Mouse (Mus musculus) neural tube, embryonic 13.5 days (tissue): ENCODE results near the gene Rxfp4. TPM values are rescaled to one million over a fixed set of nuclear protein-coding genes. Genes with fewer than 3 reads are reported as not detected.

ENCODE experiments used
- ATAC-seq: fragments of 200-750 bp; cut with Nextera tagmentation; 2 replicates; pipeline ENCODE4 v1.8.0; 2017; ENCODE audit warnings: low read depth, mild to moderate bottlenecking, moderate TSS enrichment, moderate library complexity
- H3K27ac ChIP-seq: fragments of 300-500 bp; sonication (generic); replicated peaks from 2 replicates; pipeline ENCODE4 v1.5.1; 2015; ENCODE audit warnings: moderate library complexity, mild to moderate bottlenecking, inconsistent platforms
- H3K27me3 ChIP-seq: fragments of 300-500 bp; sonication (generic); 2 replicates; pipeline ENCODE4 v1.6.1; 2015; ENCODE audit warnings: mild to moderate bottlenecking, inconsistent platforms
- H3K36me3 ChIP-seq: fragments of 300-500 bp; sonication (generic); 2 replicates; pipeline ENCODE4 v1.6.1; 2015; ENCODE audit warnings: mild to moderate bottlenecking, inconsistent platforms
- H3K4me1 ChIP-seq: fragments of 300-500 bp; sonication (generic); replicated peaks from 2 replicates; pipeline ENCODE4 v1.6.1; 2015; ENCODE audit warnings: inconsistent platforms
- H3K4me2 ChIP-seq: fragments of 300-500 bp; sonication (generic); 2 replicates; pipeline ENCODE4 v1.6.1; 2015; ENCODE audit warnings: inconsistent platforms, mild to moderate bottlenecking, moderate library complexity
- H3K4me3 ChIP-seq: fragments of 300-500 bp; sonication (generic); 2 replicates; pipeline ENCODE4 v1.5.1; 2015; ENCODE audit warnings: mild to moderate bottlenecking, inconsistent platforms
- H3K9ac ChIP-seq: fragments of 300-500 bp; sonication (generic); 2 replicates; pipeline ENCODE4 v1.6.1; 2015; ENCODE audit warnings: moderate library complexity, mild to moderate bottlenecking, inconsistent platforms
- H3K9me3 ChIP-seq: fragments of 300-500 bp; sonication (generic); 2 replicates; pipeline ENCODE4 v1.6.1; 2016; ENCODE audit warnings: inconsistent platforms
- WGBS: fragments of 180-500 bp; shearing (Covaris S2); methylation state at CpG from one replicate; pipeline ENCODE4 v1.1.7; 2015; 5-methylcytosine and 5-hydroxymethylcytosine counted together
- polyA plus RNA-seq: library from polyadenylated mRNA; unstranded; fragments of >200 nt; fragmentation: Nextera tagmentation; extraction: Ambion mirVana; gene quantifications from 2 replicates; pipeline ENCODE4 v1.2.1, GENCODE M21; 2015

The Rxfp4 gene
- polyA plus RNA-seq, 1 experiment from 2014 or later, result not detected

DNA sequence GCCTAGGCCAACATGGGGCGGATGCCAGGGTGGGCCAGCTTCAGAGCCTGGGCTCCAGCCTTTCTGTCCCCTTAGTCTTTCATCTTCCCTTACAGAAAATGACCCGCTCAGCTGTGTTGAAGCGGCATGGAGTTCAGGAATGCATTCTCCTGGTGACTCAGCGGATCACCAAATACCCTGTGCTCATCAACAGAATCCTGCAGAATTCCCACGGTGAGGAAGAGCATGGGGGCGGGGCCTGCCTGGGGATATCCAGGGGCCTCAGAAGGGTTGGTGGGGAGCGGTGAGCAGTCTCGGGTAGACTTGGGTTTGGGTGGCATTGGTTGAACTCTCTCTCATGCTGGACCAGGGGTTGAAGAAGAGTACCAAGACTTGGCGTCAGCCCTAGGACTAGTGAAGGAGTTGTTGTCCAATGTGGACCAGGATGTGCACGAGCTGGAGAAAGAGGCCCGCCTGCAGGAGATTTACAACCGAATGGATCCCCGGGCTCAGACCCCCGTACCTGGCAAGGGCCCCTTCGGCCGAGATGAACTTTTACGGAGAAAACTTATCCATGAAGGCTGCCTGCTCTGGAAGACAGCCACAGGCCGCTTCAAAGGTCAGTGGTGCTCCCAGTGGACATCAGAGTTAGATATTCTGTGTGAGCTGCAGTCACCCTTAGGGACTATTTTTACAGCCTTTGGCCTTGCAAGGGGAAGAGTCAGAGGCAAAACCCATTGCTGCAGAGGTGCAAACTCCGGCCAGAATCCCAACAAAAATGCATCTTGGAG is 17.3 kb downstream of the Rxfp4 start:
- Histone ChIP-seq H3K9ac (no peak overlapping the region), H3K4me1 (0 out of 2 replicates have a peak, but pooled peaks cover 13% of the 10 kb centered on the region), H3K4me3 (no peak overlapping the region), H3K4me2 (no peak overlapping the region), H3K36me3 (peaks cover 99% of the 10 kb centered on the region), H3K27me3 (no peaks in the 10 kb centered on the region), H3K9me3 (no peaks in the 10 kb centered on the region), H3K27ac (no peak overlapping the region)
- WGBS, result 90% methylated on average over 19 of the region's 19 CpGs
- no peak for ATAC-seq

DNA sequence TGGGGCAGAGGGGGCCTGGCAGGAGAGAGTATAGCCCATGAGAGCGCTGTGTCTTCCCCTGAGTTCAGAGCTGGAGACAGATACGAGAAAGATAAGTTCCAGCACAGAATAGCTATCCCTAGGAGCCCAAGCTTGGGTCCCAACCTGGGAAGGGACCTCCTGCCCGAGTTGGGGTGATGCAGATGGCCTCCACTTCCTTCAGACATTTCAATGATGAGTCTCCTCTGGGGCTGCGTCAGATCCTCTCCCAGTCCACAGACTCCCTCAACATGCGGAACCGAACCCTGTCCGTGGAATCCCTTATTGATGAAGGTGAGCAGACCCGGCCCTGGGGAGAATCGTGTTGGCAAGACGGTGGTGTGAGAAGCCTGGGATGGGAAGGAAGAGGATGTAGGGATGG is 19.9 kb downstream of the Rxfp4 start:
- no peak for ATAC-seq
- no peaks in the 10 kb centered on the region for H3K27me3 ChIP-seq
- 92% methylated on average over 10 of the region's 10 CpGs for WGBS
- no peak overlapping the region for H3K9ac ChIP-seq
- peaks cover 99% of the 10 kb centered on the region for H3K36me3 ChIP-seq
- H3K27ac ChIP-seq, result no peak overlapping the region
- no peak overlapping the region for H3K4me3 ChIP-seq
- no peak overlapping the region for H3K4me2 ChIP-seq
- H3K9me3 ChIP-seq, result no peaks in the 10 kb centered on the region
- peaks cover 39% of the 10 kb centered on the region for H3K4me1 ChIP-seq

DNA sequence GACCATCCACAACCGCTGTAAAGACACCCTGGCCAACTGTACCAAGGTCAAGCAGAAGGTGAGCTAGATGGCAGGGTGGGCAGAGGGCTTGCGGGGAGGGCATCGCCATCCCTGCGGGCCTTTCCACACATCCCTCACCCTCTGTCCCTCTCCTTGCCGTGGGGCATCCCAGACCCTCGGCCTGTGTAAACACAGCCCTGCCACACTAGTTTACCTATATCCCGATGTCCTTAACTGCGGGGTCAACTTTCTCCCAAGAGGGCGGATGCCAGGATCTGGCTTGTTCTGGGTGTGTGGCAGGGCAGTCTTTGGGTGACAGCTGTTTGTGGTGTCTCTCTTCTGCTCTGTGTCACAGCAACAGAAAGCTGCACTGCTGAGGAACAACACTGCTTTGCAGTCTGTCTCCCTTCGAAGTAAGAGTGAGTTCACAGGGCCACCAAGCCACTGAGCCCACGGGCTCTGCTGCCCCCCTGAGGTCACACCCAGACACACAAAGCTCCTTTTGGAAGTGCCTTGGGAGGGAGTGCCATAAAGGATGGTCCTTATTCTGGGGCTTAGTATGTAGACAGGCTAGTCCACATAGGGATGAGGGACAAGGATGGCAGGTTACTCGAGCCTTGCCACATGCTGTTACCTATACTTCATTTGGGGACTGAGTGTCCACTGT is 20.9 kb downstream of the Rxfp4 start:
- 82% methylated on average over 12 of the region's 12 CpGs for WGBS
- no peak overlapping the region for H3K4me3 ChIP-seq
- no peak overlapping the region for H3K4me2 ChIP-seq
- ATAC-seq, result no peak
- H3K27ac ChIP-seq, result no peak overlapping the region
- no peaks in the 10 kb centered on the region for H3K9me3 ChIP-seq
- peaks cover 89% of the 10 kb centered on the region for H3K36me3 ChIP-seq
- no peak overlapping the region for H3K9ac ChIP-seq
- no peaks in the 10 kb centered on the region for H3K27me3 ChIP-seq
- peaks cover 47% of the 10 kb centered on the region for H3K4me1 ChIP-seq

DNA sequence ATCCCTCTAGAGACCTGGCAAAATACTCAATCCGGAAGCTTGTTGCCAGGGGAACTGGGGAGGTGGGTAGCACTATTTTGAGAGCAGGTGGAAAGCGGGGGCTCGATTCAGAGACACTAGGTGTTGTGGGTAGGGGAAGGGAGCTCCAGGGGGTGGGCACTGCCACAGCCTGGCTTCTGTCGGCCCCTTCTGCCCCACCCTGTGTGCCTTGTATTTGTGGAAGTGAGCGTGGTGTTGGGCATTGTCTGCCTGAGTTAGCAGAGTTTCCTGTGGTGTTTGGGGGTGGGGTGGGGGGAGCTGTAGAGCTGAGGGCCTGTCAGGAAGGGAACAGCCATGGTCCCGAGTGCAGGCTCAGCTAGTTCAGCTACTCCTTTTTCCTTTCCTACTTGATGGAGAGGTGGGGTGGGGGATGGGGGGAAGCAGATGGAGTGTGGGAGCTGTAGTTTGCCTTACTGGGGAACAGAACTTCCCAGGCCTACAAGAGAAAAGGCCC is 22.0 kb downstream of the Rxfp4 start:
- no peak overlapping the region for H3K4me3 ChIP-seq
- H3K27me3 ChIP-seq, result no peaks in the 10 kb centered on the region
- WGBS, result 68% methylated on average over 6 of the region's 6 CpGs
- H3K9me3 ChIP-seq, result no peaks in the 10 kb centered on the region
- peaks cover 59% of the 10 kb centered on the region for H3K4me1 ChIP-seq
- H3K27ac ChIP-seq, result peak overlapping the region; percentile 13; the same call in 1 of the 2 replicates
- H3K4me2 ChIP-seq, result no peak overlapping the region
- H3K9ac ChIP-seq, result no peak overlapping the region
- peak; percentile 14; the same call in 1 of the 2 replicates for ATAC-seq
- H3K36me3 ChIP-seq, result peaks cover 86% of the 10 kb centered on the region

DNA sequence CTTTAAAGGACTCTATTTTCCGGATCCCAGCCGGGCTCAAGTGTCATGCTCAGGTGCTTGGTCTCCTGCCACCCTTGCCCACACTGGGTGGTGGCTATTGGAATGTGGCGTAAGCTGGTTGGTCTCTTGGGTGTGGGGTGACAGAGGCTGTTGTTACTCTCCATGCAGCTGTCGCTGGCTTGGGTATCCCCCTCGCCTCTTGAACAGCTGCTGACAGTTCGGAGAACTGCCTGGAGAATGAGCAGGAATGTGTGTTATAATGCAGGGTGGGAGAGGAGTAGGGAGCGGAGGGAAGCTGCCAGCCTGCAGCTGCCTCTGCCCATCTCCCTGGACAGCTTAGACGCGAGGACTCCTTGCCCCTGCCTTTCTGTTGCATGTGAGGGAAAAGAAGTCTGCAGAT is 22.9 kb downstream of the Rxfp4 start:
- ATAC-seq, result no peak
- peaks cover 68% of the 10 kb centered on the region for H3K4me1 ChIP-seq
- H3K27ac ChIP-seq, result no peak overlapping the region; the same call in 1 of the 2 replicates
- H3K9me3 ChIP-seq, result no peaks in the 10 kb centered on the region
- no peak overlapping the region for H3K4me2 ChIP-seq
- H3K36me3 ChIP-seq, result peaks cover 82% of the 10 kb centered on the region
- no peak overlapping the region for H3K4me3 ChIP-seq
- no peaks in the 10 kb centered on the region for H3K27me3 ChIP-seq
- 72% methylated on average over 9 of the region's 9 CpGs for WGBS
- no peak overlapping the region for H3K9ac ChIP-seq

DNA sequence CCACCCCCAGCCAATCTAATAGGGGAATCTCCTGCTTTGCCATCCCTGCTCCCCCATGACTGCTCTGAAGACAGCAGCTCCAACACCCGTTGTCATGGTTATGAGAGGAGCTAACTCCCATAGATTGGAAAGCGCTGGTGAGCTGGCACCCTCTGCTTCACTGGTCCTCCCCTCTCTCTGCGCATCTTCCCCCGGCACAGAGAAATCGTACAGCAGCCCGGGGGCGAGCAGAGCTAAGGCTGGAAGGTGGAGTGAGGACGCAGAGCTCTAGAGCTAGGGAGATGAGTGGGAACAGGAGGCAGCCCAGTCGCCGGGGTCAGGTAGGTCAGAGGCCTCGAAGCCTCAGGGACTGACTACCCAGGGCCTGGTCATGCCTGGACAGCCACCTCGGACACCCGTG is 23.7 kb downstream of the Rxfp4 start:
- WGBS, result 79% methylated on average over 13 of the region's 13 CpGs
- Histone ChIP-seq H3K36me3 (peaks cover 74% of the 10 kb centered on the region), H3K4me3 (no peak overlapping the region), H3K27me3 (no peaks in the 10 kb centered on the region), H3K27ac (0 out of 2 replicates have a peak overlapping the region, but pooled peaks have one; percentile 28), H3K4me1 (peaks cover 75% of the 10 kb centered on the region), H3K9me3 (no peaks in the 10 kb centered on the region), H3K4me2 (no peak overlapping the region), H3K9ac (0 out of 2 replicates have a peak overlapping the region, but pooled peaks have one; percentile 17)
- ATAC-seq, result no peak

DNA sequence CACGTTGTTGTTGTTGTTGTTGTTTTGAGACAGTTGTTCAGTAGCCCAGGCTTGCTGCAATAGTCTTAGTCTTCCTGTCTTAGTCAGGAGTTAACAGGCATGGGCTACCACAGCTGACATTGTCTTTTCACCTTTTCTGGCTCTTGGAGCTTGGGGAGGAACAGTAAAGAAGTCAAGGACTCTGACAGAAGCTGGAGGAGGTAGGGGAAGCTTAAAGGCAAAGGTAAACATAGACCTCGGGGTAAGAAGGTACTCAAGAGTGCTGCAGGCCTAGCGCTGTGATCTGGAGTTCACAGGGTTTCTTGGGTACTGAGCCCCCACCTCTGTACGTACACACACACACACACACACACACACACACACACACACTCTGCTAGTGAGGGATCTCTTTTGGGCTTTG is 24.2 kb downstream of the Rxfp4 start:
- no peaks in the 10 kb centered on the region for H3K9me3 ChIP-seq
- H3K27me3 ChIP-seq, result no peaks in the 10 kb centered on the region
- H3K4me2 ChIP-seq, result no peak overlapping the region
- no peak overlapping the region for H3K9ac ChIP-seq
- H3K4me1 ChIP-seq, result peaks cover 80% of the 10 kb centered on the region
- H3K27ac ChIP-seq, result no peak overlapping the region
- 88% methylated on average over 4 of the region's 4 CpGs for WGBS
- no peak for ATAC-seq
- H3K4me3 ChIP-seq, result no peak overlapping the region
- H3K36me3 ChIP-seq, result peaks cover 69% of the 10 kb centered on the region

DNA sequence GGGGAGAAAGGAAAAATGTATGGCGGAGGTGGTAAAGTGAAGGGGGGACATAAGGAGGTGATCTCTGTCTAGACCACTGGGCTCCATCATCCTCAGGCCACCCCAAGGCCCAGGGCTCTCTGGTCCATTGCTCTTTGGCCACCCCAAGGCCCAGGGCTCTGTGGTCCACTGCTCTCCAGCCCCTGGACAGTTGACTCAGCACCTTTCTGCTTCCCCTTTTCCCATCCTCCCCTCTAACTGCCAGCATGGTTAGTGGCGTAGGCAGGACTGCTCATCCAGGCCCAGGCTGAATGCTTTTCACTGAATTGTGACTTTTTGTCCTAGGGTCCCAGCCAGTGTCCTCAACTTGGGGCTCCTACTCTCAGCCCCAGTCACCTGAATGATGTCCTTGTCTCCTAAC is 25.4 kb downstream of the Rxfp4 start:
- 0 out of 2 replicates have a peak overlapping the region, but pooled peaks have one; percentile 49 for H3K9ac ChIP-seq
- no peaks in the 10 kb centered on the region for H3K9me3 ChIP-seq
- 0 out of 2 replicates have a peak overlapping the region, but pooled peaks have one; percentile 18 for H3K27ac ChIP-seq
- H3K4me2 ChIP-seq, result no peak overlapping the region
- 91% methylated on average over 2 of the region's 2 CpGs for WGBS
- ATAC-seq, result no peak
- peaks cover 84% of the 10 kb centered on the region for H3K4me1 ChIP-seq
- peaks cover 57% of the 10 kb centered on the region for H3K36me3 ChIP-seq
- H3K27me3 ChIP-seq, result no peaks in the 10 kb centered on the region
- no peak overlapping the region for H3K4me3 ChIP-seq

DNA sequence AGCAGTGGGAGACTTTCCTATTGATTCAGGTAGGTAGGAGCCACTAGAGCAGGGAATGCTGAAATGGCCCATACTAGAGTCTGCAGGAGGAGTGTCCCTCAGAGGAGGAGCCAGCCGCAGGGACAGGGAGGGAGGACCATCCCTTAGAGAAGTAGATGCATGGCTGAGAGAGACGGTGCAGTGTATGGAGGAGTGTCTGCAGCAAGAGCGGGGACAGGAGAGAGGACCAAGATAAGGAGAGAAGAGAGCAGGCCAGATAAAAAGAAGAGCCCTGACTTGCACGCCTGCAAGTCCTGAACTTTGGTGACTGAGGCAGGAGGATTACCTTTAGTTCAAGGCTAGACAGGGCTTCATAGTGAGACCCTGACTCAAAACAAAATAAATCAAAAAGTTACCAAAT is 25.8 kb downstream of the Rxfp4 start:
- H3K27me3 ChIP-seq, result no peaks in the 10 kb centered on the region
- peaks cover 53% of the 10 kb centered on the region for H3K36me3 ChIP-seq
- 0 out of 2 replicates have a peak overlapping the region, but pooled peaks have one; percentile 98 for H3K9ac ChIP-seq
- no peaks in the 10 kb centered on the region for H3K9me3 ChIP-seq
- 0 out of 2 replicates have a peak overlapping the region, but pooled peaks have one; percentile 1 for H3K4me3 ChIP-seq
- 61% methylated on average over 4 of the region's 4 CpGs for WGBS
- no peak overlapping the region for H3K27ac ChIP-seq
- peaks cover 83% of the 10 kb centered on the region for H3K4me1 ChIP-seq
- no peak for ATAC-seq
- H3K4me2 ChIP-seq, result 0 out of 2 replicates have a peak overlapping the region, but pooled peaks have one; percentile 1

DNA sequence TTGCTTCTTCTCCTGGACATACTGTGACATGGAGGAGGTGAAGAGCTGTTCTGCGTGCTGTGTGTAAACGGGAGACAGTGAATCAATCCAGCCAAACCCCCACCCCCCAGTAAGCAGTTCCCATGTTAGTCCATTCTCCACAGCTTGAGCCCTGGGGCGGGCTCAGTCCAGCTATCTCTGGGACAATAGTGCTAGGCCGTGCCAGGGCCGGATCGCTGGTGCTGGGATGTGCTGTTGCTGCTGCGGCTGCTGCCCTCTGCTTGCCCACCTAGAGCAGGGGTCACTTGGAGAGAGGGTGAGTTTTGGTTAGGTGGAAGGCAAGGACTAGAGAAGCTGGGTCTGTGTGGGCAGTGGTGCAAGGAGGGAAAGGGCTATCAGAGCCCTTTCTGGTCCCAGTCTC is 26.6 kb downstream of the Rxfp4 start:
- H3K27me3 ChIP-seq, result no peaks in the 10 kb centered on the region
- peak overlapping the region; percentile 89 for H3K4me3 ChIP-seq
- H3K9ac ChIP-seq, result peak overlapping the region; percentile 98
- H3K9me3 ChIP-seq, result no peaks in the 10 kb centered on the region
- H3K4me1 ChIP-seq, result peaks cover 75% of the 10 kb centered on the region
- peak overlapping the region; percentile 97; the same call in 1 of the 2 replicates for H3K27ac ChIP-seq
- 47% methylated on average over 7 of the region's 7 CpGs for WGBS
- ATAC-seq, result no peak
- H3K4me2 ChIP-seq, result peak overlapping the region; percentile 90
- peaks cover 45% of the 10 kb centered on the region for H3K36me3 ChIP-seq

DNA sequence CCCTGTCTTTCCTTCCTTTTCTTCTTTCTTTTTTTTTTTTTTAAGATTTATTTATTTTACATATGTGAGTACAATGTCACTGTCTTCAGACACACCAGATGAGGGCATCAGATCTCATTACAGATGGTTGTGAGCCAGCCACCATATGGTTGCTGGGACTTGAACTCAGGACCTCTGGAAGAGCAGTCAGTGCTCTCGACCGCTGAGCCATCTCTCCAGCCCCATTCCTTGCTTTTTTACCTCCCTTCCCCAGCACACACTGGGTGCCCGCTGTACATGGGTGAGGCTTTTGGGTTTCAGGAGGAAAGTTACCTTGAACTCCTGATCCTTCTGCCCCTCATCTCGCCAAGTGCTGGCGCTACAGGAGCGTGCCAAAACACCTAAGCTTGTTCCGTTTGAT is 27.4 kb downstream of the Rxfp4 start:
- WGBS, result 94% methylated on average over 7 of the region's 7 CpGs
- ATAC-seq, result no peak
- peak overlapping the region; percentile 90 for H3K4me2 ChIP-seq
- peak overlapping the region; percentile 98 for H3K9ac ChIP-seq
- H3K4me3 ChIP-seq, result peak overlapping the region; percentile 89
- H3K4me1 ChIP-seq, result peaks cover 73% of the 10 kb centered on the region
- H3K36me3 ChIP-seq, result peaks cover 37% of the 10 kb centered on the region
- peak overlapping the region; percentile 97 for H3K27ac ChIP-seq
- no peaks in the 10 kb centered on the region for H3K27me3 ChIP-seq
- H3K9me3 ChIP-seq, result no peaks in the 10 kb centered on the region

DNA sequence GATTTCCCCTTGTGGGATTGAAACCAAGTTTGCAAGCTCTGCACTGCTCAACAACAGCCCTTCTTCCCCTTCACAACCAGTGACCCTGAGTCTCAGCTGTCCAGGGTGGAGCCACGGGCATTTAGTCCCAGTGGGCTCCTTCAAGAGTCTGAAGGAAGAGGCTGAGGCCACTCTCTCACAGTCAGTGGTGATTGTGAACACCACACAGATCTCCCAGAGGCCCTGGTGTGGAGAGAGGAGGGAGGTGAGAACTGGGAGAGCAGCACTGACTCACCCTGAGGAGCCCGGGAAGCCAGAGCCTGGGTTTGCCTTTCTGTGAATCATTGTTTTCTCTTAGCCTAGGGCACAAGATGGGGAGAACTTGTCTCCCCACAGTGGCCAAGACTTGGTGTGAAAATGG is 28.0 kb downstream of the Rxfp4 start:
- ATAC-seq, result no peak
- Histone ChIP-seq H3K9ac (peak overlapping the region; percentile 98), H3K4me1 (peaks cover 72% of the 10 kb centered on the region), H3K4me3 (peak overlapping the region; percentile 89), H3K9me3 (no peaks in the 10 kb centered on the region), H3K4me2 (peak overlapping the region; percentile 90), H3K27ac (peak overlapping the region; percentile 97), H3K27me3 (no peaks in the 10 kb centered on the region), H3K36me3 (peaks cover 31% of the 10 kb centered on the region)
- 10% methylated on average over 2 of the region's 2 CpGs for WGBS
